Mouse (Mus musculus): ENCODE measurements around the gene Atg10. TPM values are rescaled to one million over a fixed set of nuclear protein-coding genes. Genes with fewer than 3 reads are reported as not detected.

Atg10 gene
- polyA plus RNA-seq, 1 experiment from 2014 or later: 16.2 TPM

GRCm38 (mm10) chr13:90992948-90993347, 230.8 kb downstream of the Atg10 start:
- Histone ChIP-seq H3K36me3 (ENCODE audit: control insufficient read depth, insufficient read depth, low read length) (no peaks in the 10 kb centered on the region), H3K9me3 (ENCODE audit: control insufficient read depth, low read length) (no peaks in the 10 kb centered on the region), H3K9ac (ENCODE audit: low read length) (no peak overlapping the region), H3K27ac (ENCODE audit: low read depth, low read length) (no peak overlapping the region), H3K4me3 (ENCODE audit: low read depth, low read length) (no peak overlapping the region), H3K4me1 (ENCODE audit: control insufficient read depth, insufficient read depth, low read length) (no peaks in the 10 kb centered on the region), H3K4me2 (ENCODE audit: low read depth) (no peak overlapping the region), H3K27me3 (ENCODE audit: control insufficient read depth, insufficient read depth, low read length) (no peaks in the 10 kb centered on the region)
- no peak for ATAC-seq (ENCODE audit: insufficient read depth, low FRiP score, low TSS enrichment)
- WGBS: 91% methylated on average over 5 of the region's 5 CpGs
- no peak for DNase-seq (ENCODE audit: low spot score)

DNA sequence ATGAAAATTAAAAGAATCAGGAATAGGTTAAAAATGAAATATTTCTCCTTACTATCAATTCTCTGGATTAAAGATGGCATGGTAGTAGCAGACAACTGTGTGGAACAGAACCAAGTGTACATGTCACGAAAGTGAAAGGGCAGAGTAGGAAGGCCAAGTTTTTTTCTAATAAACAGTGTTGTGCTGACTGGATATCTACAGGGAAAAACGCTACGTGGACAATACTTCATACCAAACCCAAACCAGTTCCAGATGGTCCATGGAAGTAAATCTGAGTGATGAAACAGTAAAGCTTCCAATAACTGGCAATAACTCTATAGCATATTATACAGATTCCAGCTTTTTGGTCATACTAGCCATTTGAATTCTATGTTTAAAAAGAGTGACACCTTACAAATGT, 235.5 kb downstream of the Atg10 start:
- Histone ChIP-seq H3K36me3 (ENCODE audit: control insufficient read depth, insufficient read depth, low read length) (no peaks in the 10 kb centered on the region), H3K9ac (ENCODE audit: low read length) (no peak overlapping the region), H3K27ac (ENCODE audit: low read depth, low read length) (no peak overlapping the region), H3K4me2 (ENCODE audit: low read depth) (no peak overlapping the region), H3K9me3 (ENCODE audit: control insufficient read depth, low read length) (no peaks in the 10 kb centered on the region), H3K4me1 (ENCODE audit: control insufficient read depth, insufficient read depth, low read length) (no peaks in the 10 kb centered on the region), H3K4me3 (ENCODE audit: low read depth, low read length) (no peak overlapping the region), H3K27me3 (ENCODE audit: control insufficient read depth, insufficient read depth, low read length) (no peaks in the 10 kb centered on the region)
- no peak for DNase-seq (ENCODE audit: low spot score)
- ATAC-seq (ENCODE audit: insufficient read depth, low FRiP score, low TSS enrichment): no peak
- WGBS: 79% methylated on average over 3 of the region's 3 CpGs

GRCm38 (mm10) chr13:90985417-90985816, 238.4 kb downstream of the Atg10 start:
- Histone ChIP-seq H3K4me2 (ENCODE audit: low read depth) (no peak overlapping the region), H3K4me1 (ENCODE audit: control insufficient read depth, insufficient read depth, low read length) (no peaks in the 10 kb centered on the region), H3K4me3 (ENCODE audit: low read depth, low read length) (no peak overlapping the region), H3K9me3 (ENCODE audit: control insufficient read depth, low read length) (no peaks in the 10 kb centered on the region), H3K27me3 (ENCODE audit: control insufficient read depth, insufficient read depth, low read length) (no peaks in the 10 kb centered on the region), H3K27ac (ENCODE audit: low read depth, low read length) (no peak overlapping the region), H3K36me3 (ENCODE audit: control insufficient read depth, insufficient read depth, low read length) (no peaks in the 10 kb centered on the region), H3K9ac (ENCODE audit: low read length) (no peak overlapping the region)
- ATAC-seq (ENCODE audit: insufficient read depth, low FRiP score, low TSS enrichment) (no peak), DNase-seq (ENCODE audit: low spot score) (no peak)
- 80% methylated on average over 3 of the region's 3 CpGs for WGBS

GRCm38 (mm10) chr13:90984073-90984472, 239.7 kb downstream of the Atg10 start:
- ATAC-seq (ENCODE audit: insufficient read depth, low FRiP score, low TSS enrichment) (no peak), DNase-seq (ENCODE audit: low spot score) (no peak)
- Histone ChIP-seq H3K27ac (ENCODE audit: low read depth, low read length) (no peak overlapping the region), H3K27me3 (ENCODE audit: control insufficient read depth, insufficient read depth, low read length) (no peaks in the 10 kb centered on the region), H3K4me2 (ENCODE audit: low read depth) (no peak overlapping the region), H3K9ac (ENCODE audit: low read length) (no peak overlapping the region), H3K4me1 (ENCODE audit: control insufficient read depth, insufficient read depth, low read length) (no peaks in the 10 kb centered on the region), H3K4me3 (ENCODE audit: low read depth, low read length) (no peak overlapping the region), H3K9me3 (ENCODE audit: control insufficient read depth, low read length) (no peaks in the 10 kb centered on the region), H3K36me3 (ENCODE audit: control insufficient read depth, insufficient read depth, low read length) (no peaks in the 10 kb centered on the region)
- WGBS: 86% methylated on average over 2 of the region's 2 CpGs

GRCm38 (mm10) chr13:90981798-90982197, 242.0 kb downstream of the Atg10 start:
- ATAC-seq (ENCODE audit: insufficient read depth, low FRiP score, low TSS enrichment) (no peak), DNase-seq (ENCODE audit: low spot score) (no peak)
- no peak overlapping the region for H3K4me3 ChIP-seq (ENCODE audit: low read depth, low read length)
- H3K27ac ChIP-seq (ENCODE audit: low read depth, low read length): no peak overlapping the region
- H3K4me1 ChIP-seq (ENCODE audit: control insufficient read depth, insufficient read depth, low read length): no peaks in the 10 kb centered on the region
- no peaks in the 10 kb centered on the region for H3K36me3 ChIP-seq (ENCODE audit: control insufficient read depth, insufficient read depth, low read length)
- no peak overlapping the region for H3K9ac ChIP-seq (ENCODE audit: low read length)
- H3K9me3 ChIP-seq (ENCODE audit: control insufficient read depth, low read length): no peaks in the 10 kb centered on the region
- H3K4me2 ChIP-seq (ENCODE audit: low read depth): no peak overlapping the region
- 91% methylated on average over 1 of the region's 1 CpGs for WGBS
- H3K27me3 ChIP-seq (ENCODE audit: control insufficient read depth, insufficient read depth, low read length): no peaks in the 10 kb centered on the region

GRCm38 (mm10) chr13:90980878-90981674, 242.7 kb downstream of the Atg10 start:
- Histone ChIP-seq H3K4me2 (ENCODE audit: low read depth) (no peak overlapping the region), H3K27ac (ENCODE audit: low read depth, low read length) (no peak overlapping the region)
- no peak for ATAC-seq (ENCODE audit: insufficient read depth, low FRiP score, low TSS enrichment)

DNA sequence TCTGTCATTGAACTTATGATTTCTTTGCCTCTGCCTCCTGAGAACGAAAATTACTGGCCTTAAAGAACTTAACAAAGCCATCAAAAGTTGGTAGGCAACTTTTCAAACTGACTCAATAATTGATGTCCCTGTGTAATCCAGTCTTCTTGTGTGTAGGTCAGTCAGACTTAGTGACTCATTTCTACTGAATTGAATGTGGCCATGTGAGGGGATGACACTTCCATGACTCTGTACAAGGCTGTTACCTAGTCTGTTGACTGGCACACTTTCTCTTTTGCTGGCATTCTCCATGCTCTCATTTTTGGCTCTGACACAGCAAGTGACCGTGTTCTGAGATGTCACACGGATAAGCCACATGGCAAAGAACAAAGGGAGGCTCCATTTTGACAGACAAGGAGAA, 246.7 kb downstream of the Atg10 start:
- no peak for DNase-seq (ENCODE audit: low spot score)
- ATAC-seq (ENCODE audit: insufficient read depth, low FRiP score, low TSS enrichment): no peak
- no peaks in the 10 kb centered on the region for H3K36me3 ChIP-seq (ENCODE audit: control insufficient read depth, insufficient read depth, low read length)
- H3K9ac ChIP-seq (ENCODE audit: low read length): no peak overlapping the region
- no peaks in the 10 kb centered on the region for H3K9me3 ChIP-seq (ENCODE audit: control insufficient read depth, low read length)
- no peaks in the 10 kb centered on the region for H3K27me3 ChIP-seq (ENCODE audit: control insufficient read depth, insufficient read depth, low read length)
- H3K4me2 ChIP-seq (ENCODE audit: low read depth): no peak overlapping the region
- H3K27ac ChIP-seq (ENCODE audit: low read depth, low read length): no peak overlapping the region
- no peak overlapping the region for H3K4me3 ChIP-seq (ENCODE audit: low read depth, low read length)
- no peaks in the 10 kb centered on the region for H3K4me1 ChIP-seq (ENCODE audit: control insufficient read depth, insufficient read depth, low read length)
- 89% methylated on average over 3 of the region's 3 CpGs for WGBS

More at GRCm38 (mm10) chr13:90980878-90981674, 242.7 kb downstream of the Atg10 start:
- Histone ChIP-seq H3K36me3 (ENCODE audit: control insufficient read depth, insufficient read depth, low read length) (no peaks in the 10 kb centered on the region), H3K9ac (ENCODE audit: low read length) (no peak overlapping the region), H3K4me3 (ENCODE audit: low read depth, low read length) (no peak overlapping the region), H3K9me3 (ENCODE audit: control insufficient read depth, low read length) (no peaks in the 10 kb centered on the region), H3K4me1 (ENCODE audit: control insufficient read depth, insufficient read depth, low read length) (no peaks in the 10 kb centered on the region), H3K27me3 (ENCODE audit: control insufficient read depth, insufficient read depth, low read length) (no peaks in the 10 kb centered on the region)
- DNase-seq (ENCODE audit: low spot score): no peak
- 86% methylated on average over 6 of the region's 6 CpGs for WGBS

DNA sequence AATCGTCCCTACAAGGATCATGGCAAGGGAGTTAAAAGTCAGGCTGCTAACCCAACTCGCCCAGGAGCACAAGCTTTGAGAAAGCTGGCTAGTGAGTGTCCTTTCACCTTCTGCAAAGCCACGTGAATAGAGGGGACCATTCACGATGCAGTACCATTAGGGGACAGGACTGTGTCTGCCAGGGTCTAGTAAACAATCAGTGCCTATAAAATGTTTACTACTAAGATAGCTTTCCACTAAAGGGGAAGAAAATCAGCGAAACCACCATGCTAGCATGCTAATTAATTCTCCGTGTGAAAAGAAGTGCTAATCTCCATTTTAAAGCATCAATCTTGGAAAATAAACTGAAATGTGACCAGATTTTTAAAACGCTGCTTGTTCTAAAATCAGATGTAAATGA, 250.4 kb downstream of the Atg10 start:
- no peaks in the 10 kb centered on the region for H3K27me3 ChIP-seq (ENCODE audit: control insufficient read depth, insufficient read depth, low read length)
- DNase-seq (ENCODE audit: low spot score) (no peak), ATAC-seq (ENCODE audit: insufficient read depth, low FRiP score, low TSS enrichment) (no peak)
- no peak overlapping the region for H3K4me3 ChIP-seq (ENCODE audit: low read depth, low read length)
- 52% methylated on average over 7 of the region's 7 CpGs for WGBS
- no peak overlapping the region for H3K9ac ChIP-seq (ENCODE audit: low read length)
- H3K4me1 ChIP-seq (ENCODE audit: control insufficient read depth, insufficient read depth, low read length): no peaks in the 10 kb centered on the region
- H3K27ac ChIP-seq (ENCODE audit: low read depth, low read length): no peak overlapping the region
- H3K9me3 ChIP-seq (ENCODE audit: control insufficient read depth, low read length): no peaks in the 10 kb centered on the region
- H3K36me3 ChIP-seq (ENCODE audit: control insufficient read depth, insufficient read depth, low read length): no peaks in the 10 kb centered on the region
- H3K4me2 ChIP-seq (ENCODE audit: low read depth): no peak overlapping the region

DNA sequence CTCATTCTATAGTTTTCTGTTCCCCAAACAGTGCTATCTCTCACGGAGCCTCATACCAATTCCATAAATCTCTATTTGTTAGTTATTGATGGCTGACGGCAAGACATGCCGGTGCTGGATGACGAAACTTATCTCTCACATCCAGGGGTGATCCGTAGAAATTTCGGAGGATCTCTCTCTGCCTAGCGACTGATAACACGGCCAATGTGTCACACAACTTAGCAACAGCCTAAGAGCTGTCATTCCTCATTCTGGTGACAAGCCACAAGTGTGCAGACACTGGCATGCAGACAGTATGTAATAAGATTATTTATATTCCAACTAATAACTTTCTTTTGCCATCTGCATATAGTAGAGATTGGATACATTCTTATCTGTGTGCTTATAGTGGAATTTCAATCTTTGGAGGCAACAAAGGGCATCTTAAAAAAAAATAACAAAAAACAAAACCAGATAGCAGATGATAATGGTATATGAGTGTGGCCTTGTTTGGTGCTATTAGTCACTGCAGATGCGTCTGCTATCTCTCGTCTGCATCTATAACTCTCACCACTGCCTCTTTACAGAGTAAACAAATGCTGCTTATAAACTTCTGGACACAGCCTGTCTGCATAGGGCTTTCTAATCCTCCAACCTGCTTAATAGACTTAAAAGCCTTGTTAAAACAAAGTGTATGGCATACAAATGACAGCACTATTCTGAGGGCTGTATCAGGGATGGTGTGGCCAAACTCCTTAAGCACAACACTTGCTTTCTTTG, 253.3 kb downstream of the Atg10 start:
- no peaks in the 10 kb centered on the region for H3K36me3 ChIP-seq (ENCODE audit: control insufficient read depth, insufficient read depth, low read length)
- DNase-seq (ENCODE audit: low spot score) (no peak), ATAC-seq (ENCODE audit: insufficient read depth, low FRiP score, low TSS enrichment) (no peak)
- no peak overlapping the region for H3K9ac ChIP-seq (ENCODE audit: low read length)
- H3K4me1 ChIP-seq (ENCODE audit: control insufficient read depth, insufficient read depth, low read length): no peaks in the 10 kb centered on the region
- 88% methylated on average over 10 of the region's 10 CpGs for WGBS
- no peak overlapping the region for H3K27ac ChIP-seq (ENCODE audit: low read depth, low read length)
- no peaks in the 10 kb centered on the region for H3K27me3 ChIP-seq (ENCODE audit: control insufficient read depth, insufficient read depth, low read length)
- no peak overlapping the region for H3K4me3 ChIP-seq (ENCODE audit: low read depth, low read length)
- no peaks in the 10 kb centered on the region for H3K9me3 ChIP-seq (ENCODE audit: control insufficient read depth, low read length)
- no peak overlapping the region for H3K4me2 ChIP-seq (ENCODE audit: low read depth)

Data from neural tube, embryonic 11.5 days (tissue).